Mouse (Mus musculus) adrenal gland, postnatal 25 days (tissue): Measurements from ENCODE around the gene Acot10. TPM values are rescaled to one million over a fixed set of nuclear protein-coding genes. Genes with fewer than 3 reads are reported as not detected.
"Not testable (repeated sequence)": the region's sequence is repeated elsewhere in the genome, so short reads cannot be mapped to it uniquely, and the experiment has no call there.

Experiments
- DNase-seq: peaks from one replicate; pipeline ENCODE4 v3.0.0; 2021; ENCODE audit warnings: mixed read lengths
- long read RNA-seq: library from polyadenylated mRNA; stranded (forward); transcript quantifications from one replicate; pipeline ENCODE4 v2.0.0, GENCODE M21; 2021
- total RNA-seq: library from RNA; stranded (reverse); gene quantifications from 2 replicates; pipeline ENCODE4 v1.2.3, GENCODE M21; 2021

Acot10 gene
- total RNA-seq, result not detected in 2 replicates
- long read RNA-seq, result 0 reads

DNA sequence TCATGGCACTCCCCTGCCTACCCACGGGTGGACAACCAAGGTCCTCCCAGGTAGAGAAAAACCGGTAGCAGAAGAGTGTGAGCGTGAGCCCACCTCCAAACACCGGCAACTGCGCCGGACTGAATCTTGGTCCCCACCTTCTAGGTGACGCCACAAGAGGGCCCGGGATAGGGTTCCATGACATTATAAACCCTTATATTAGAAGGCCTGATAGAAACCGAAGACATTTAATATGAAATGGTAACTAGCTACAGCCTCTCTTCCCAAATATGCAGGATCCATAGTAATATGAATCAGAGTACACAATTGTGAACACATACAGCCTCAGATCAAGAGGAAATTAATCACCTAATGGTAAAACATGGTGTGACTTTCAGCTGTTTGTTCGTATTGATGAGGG is at the start of gene Acot10:
Acot10 (minus strand) TSS at position 101 of the 400 bp plus-strand sequence.
- no peak for DNase-seq

DNA sequence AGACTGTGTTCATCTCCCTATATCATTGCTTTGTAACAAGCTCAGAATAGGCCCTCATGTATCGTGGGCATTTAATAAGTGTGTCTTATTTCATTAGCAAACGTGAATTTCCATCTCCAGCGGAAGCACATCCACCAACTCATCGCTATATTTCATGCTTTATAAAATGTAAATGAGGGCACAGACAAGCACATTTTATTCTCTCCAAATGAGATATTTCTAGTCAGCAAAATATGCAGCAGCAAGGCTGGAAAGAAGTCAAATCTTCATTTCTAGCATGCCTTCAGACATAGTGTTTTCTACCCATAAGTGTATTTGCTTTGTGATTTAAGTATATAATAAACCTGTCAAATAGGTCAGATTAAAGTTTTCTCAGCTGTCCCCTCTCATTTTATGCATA is 45.3 kb upstream of the Acot10 start:
- DNase-seq, result no peak

DNA sequence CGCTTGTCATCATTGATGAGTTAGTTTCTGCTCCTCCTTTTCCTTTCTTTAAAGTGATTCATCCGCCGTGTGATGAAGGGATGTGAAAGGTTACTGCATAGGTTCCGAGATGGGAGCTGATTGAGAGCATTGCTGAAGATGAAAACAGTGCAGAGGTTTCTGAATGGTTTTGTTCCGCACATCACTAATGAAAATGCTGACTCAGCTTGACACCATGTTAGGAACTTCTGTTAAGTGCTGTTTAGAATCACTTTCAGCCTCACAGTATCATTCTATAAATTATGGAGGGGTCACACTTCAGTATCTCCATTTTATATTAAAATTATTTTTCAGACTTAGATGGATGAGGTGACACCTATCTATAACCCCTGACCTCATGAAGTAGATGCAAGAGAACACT is 29.7 kb upstream of the Acot10 start:
- no peak for DNase-seq

DNA sequence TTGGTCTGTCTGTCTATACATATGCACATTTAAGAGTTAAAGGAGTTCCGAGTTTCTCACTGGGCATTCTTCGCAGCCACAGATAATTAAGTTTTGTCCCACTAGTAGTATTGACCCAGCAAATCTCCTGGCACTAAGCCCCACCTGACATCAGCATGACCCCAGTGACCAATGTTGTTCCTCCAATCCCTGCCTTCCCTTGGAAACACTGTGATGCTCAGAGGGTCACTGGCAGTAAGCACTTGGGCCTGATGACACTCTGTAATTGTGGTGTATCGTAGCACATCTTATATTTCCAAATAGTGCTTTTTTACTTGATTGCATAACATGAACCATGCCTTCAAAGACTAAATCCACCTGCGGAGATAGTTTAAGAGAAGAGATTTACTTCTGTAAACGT is 17.6 kb upstream of the Acot10 start:
- no peak for DNase-seq

DNA sequence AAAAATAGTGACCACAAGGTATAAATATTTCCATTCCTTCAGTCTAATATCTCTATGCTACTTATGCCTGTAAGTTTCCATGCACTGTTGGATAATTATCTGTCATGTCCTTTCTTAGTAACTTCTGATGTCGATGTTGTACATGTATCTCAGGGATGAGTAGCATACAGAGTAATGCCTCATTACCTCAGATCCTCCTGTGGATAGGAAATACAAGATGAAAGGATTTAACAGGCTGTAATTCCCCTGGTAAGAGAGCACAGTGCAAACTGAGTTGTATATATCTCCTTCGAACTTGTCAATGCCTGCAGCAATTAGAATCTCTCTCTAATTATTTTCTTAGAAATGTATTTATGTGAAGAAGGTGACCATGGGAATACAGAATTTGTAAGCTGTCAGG is 16.2 kb upstream of the Acot10 start:
- no peak for DNase-seq

DNA sequence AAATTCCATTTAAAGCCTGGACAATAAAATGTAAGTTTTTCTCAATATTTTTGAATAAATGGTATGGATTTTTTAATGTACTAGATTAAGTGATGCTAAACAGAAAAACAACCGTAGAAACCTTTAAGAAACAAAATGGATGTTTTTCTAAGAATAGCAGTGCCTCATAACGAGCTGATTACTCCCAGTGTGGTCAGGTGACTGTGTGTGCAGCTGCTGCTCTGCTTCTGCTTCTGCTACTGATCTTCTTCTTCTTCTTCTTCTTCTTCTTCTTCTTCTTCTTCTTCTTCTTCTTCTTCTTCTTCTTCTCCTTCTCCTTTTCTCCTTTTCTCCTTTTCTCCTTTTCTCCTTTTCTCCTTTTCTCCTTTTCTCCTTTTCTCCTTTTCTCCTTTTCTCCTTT is 3.0 kb upstream of the Acot10 start:
- not testable (repeated sequence) for DNase-seq

DNA sequence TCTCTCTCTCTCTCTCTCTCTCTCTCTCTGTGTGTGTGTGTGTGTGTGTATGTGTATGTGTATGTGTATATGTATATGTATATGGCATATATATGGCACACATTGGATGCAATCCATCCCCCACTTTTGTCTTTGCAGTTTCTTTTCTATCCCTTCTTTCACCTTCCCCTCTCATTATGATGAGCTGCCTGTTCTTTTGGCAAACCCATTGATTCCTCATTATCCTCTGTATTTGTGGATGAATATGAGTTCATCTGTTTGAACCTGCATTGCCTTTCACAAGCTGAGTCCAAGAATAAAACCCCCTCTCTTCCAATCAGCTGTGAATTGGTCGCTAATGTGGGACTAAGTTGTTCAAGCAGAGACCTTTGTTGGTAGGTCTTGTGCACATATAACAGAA is 1.4 kb upstream of the Acot10 start:
- no peak for DNase-seq

DNA sequence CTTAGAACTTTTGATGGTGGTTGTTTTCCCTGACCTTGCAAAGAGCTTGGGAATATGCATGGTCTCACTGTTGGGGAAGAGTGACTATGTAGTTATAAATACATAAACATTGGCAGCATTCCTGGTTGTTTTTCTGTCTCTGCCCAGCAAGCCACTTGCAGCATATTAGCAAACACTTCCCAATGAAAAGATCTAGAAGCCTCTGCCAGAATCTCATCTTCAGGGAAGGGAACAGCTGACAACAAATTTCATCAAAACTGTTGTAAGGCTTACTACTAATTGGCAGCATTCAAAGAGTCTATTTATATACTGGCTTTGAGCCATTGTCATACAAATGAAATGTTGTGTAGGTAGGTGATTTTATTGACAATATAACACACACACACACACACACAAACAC is 800 bp upstream of the Acot10 start:
- no peak for DNase-seq

DNA sequence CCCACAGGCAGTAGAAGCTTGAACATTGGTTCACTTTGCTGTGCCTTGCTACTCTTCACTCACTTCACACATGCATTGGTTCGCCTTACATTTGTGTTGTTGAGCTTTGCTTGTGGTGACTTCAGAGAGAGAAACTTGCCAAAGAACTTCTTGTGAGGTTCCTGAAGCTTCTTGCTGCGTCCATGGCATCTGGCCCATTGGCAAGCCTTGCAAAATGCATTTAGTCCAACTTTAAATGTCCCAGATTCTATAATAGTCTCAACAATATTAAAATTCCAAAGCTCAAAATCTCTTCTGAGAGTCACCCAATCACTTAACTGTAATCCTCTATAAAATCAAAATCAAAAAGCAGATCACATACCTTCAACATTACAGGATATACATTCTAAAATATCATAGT is 6.3 kb downstream of the Acot10 start:
- DNase-seq, result no peak

DNA sequence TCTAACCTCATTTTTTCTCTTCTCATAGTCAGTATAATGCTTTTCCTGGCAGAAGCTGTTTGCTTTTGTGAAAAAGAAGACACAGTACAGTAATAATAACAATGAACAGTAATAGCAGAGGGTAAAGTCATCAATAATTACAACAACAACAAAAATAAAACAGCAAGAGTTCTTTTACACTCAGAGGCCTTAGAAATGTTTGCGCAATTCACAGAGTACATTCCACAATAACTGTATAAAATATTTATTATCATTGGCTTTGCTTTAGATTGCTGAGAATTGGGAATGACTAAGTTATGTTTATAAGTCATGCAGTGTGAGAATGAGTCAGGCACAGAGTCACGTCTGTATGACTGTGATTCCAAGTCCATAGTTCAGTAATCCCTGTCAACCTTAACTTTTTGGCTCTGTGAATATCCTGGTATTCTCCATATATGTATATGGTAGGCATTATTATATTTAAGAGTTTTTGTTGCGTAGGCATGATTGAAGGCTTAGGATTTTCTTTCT is 23.6 kb downstream of the Acot10 start:
- no peak for DNase-seq

DNA sequence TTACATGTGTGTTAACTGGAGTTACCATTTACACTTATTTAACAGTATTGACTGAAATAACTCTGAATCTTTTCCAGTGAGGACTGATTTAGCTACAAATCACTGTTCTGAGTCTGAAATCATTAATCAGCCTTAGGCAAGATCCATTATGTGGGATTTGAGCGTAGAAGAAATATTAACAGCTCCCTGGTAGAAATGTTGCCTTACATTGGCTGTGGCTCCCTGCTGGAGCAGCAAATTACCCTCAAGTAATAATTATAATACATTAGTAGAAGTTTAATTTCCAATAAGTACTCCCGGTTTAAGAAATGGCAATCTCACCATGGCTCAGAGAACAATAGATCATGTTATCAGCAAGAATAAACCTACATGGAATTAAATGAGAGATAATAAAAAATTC is 27.4 kb downstream of the Acot10 start:
- DNase-seq, result no peak

DNA sequence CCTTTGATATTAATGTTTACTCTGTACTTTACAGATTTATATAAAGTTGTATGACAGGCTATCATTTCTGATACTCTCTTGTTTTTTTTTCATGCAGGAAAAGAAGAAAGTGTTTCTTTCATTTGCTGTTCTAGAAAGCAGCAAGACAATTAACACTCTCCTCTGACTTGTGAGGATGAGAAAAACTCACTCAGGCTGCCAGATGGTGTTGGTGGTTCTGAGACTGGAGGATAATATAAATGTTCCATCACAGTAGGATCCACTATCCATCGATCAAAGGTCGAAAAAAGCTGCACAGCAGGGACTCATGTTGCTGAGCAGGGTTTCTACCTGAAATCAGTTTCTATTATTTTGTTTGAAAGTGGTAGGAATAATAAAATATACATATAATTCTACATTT is 32.0 kb downstream of the Acot10 start:
- DNase-seq, result no peak

Other genes with a start within 250 kb of the Acot10 start
- gene Cdh12, start 217.5 kb downstream of the Acot10 start, total RNA-seq, result 0.21 TPM in 1 of 2 replicates, not detected in the other